Mouse (Mus musculus) left cerebral cortex, adult 2 months (tissue): Measurements from ENCODE around the gene Ncs1. TPM values are rescaled to one million over a fixed set of nuclear protein-coding genes. Genes with fewer than 3 reads are reported as not detected.

Source experiments
- DNase-seq, 2 experiments: peaks; one replicate each; pipeline ENCODE4 v3.0.0; 2021 to 2022; ENCODE audit warnings: low spot score in 2 of 2, mixed read lengths in 1 of 2; ENCODE audit errors: extremely low spot score in 1 of 2
- H3K27ac ChIP-seq: fragments of 200-600 bp; 2 replicates; pipeline ENCODE4 v1.8.1; 2022
- H3K4me3 ChIP-seq: fragments of 200-600 bp; 2 replicates; pipeline ENCODE4 v1.8.1; 2022
- CTCF ChIP-seq: fragments of 200-600 bp; IDR thresholded peaks from 2 replicates; pipeline ENCODE4 v1.8.1; 2022; ENCODE audit warnings: antibody characterized with exemption, mild to moderate bottlenecking, moderate library complexity
- intact Hi-C: fragments of 180-260 bp; cut with DNase I; formaldehyde crosslinking; loops from one replicate; pipeline ENCODE4 v1.15.1; 2025
- long read RNA-seq, 2 experiments: library from polyadenylated mRNA; stranded (forward); transcript quantifications; one replicate each; pipeline ENCODE4 v2.0.0; 2021; ENCODE audit warnings: borderline mapping rate in 2 of 2
- total RNA-seq, 2 experiments: library from RNA; stranded (reverse); gene quantifications; 2 replicates each; pipeline ENCODE4 v1.2.3; 2021

The Ncs1 gene
- total RNA-seq = 100 to 1,000 TPM; 217 to 242 TPM
- long read RNA-seq, experiment 1, full-length matches to known transcripts = 332 of 414 reads
- long read RNA-seq, experiment 1, partial matches to known transcripts = 63 of 414 reads
- long read RNA-seq, experiment 1, other reads (novel, unspliced or antisense) = 19 of 414 reads
- long read RNA-seq, experiment 2, full-length matches to known transcripts = 321 of 418 reads
- long read RNA-seq, experiment 2, partial matches to known transcripts = 33 of 418 reads
- long read RNA-seq, experiment 2, other reads (novel, unspliced or antisense) = 64 of 418 reads

DNA sequence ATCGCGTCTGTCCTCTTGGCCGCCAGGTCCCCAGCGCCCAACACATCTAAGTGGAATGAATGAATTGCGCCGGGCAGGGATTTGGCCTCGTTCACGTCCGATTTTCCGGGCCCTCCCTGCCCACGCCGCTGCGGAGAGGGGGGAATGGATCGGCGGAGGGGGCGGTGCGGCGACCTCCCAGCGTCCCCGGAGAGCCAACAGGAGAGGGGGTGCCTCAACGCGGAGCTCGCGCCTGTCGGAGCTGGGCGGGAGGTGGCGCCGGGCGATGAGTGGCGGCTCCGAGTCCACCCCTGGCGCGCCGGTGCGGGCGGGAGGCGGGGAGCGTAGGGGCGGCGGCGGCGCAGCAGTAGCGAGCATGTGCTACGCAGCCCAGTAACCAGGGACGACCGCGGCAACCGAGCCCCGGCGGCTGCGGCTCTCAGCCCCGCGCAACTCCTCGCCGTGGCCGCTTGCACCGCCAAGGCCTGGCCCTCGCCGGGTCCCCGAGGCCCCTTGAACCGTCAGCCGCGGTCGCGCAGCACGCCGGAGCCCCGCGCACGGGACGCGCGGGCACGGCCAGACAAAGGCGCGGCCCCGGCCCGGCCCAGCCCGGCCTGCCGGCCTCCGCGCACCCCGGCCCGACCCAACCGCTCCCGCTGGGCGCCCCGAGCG, at the start of gene Ncs1:
TSS of gene Ncs1 (plus strand) at position 333 of the 651 bp plus-strand sequence.
- peak; percentile 4; the same call in 1 of the 2 replicates for TF ChIP-seq CTCF
- H3K4me3 ChIP-seq = peak within 1 kb of the TSS; percentile 78
- DNase-seq = peak; percentile 90 to 91
- peak within 1 kb of the TSS; percentile 95 for H3K27ac ChIP-seq
- intact Hi-C loops = loop anchor here (1.0 to 2.0 kb wide), 2 partner anchors 11 to 45 kb away; no protein-coding TSS in a partner anchor

DNA sequence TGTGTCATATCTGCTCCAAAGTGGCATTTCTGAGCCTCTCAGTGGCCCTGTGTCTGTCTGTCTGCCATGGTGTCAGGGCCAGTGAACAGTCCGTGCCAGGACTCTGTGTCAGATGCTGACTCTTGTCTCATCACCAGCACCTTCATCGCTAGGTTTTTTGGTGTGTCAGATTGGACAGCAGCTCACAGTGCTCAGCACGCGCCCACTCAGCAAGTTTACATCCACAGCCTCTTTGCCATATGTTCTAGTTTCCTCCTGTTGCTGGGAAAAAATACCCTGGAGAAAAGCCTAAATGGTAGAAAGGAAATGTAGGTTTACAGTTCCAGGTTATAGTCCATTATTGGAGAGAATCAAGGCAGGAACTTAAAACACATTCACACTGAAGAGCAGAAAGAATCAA, 47.0 kb upstream of the Ncs1 start:
- no peak for TF ChIP-seq CTCF
- Histone ChIP-seq H3K27ac (no peak overlapping the region), H3K4me3 (no peak overlapping the region)
- peak; percentile 31 for DNase-seq
- intact Hi-C loops = no loop called here

- TF ChIP-seq CTCF = no peak
- intact Hi-C loops = no loop called here
- no peak overlapping the region for H3K4me3 ChIP-seq
- no peak overlapping the region for H3K27ac ChIP-seq
- DNase-seq = no peak
Observed at GRCm38 (mm10) chr2:31200051-31200450, 45.6 kb upstream of the Ncs1 start.

- intact Hi-C loops = no loop called here
- no peak for DNase-seq
- no peak for TF ChIP-seq CTCF
- Histone ChIP-seq H3K4me3 (no peak overlapping the region), H3K27ac (no peak overlapping the region)
Observed at GRCm38 (mm10) chr2:31201851-31202250, 43.8 kb upstream of the Ncs1 start.

GRCm38 (mm10) chr2:31202357-31202756, 43.3 kb upstream of the Ncs1 start:
- Histone ChIP-seq H3K4me3 (no peak overlapping the region), H3K27ac (no peak overlapping the region)
- no peak for DNase-seq
- intact Hi-C loops = no loop called here
- no peak for TF ChIP-seq CTCF

- Histone ChIP-seq H3K27ac (no peak overlapping the region), H3K4me3 (no peak overlapping the region)
- no peak for TF ChIP-seq CTCF
- DNase-seq = no peak
- intact Hi-C loops = no loop called here
Observed at GRCm38 (mm10) chr2:31202956-31203355, 42.7 kb upstream of the Ncs1 start.

- intact Hi-C loops = no loop called here
- Histone ChIP-seq H3K4me3 (no peak overlapping the region), H3K27ac (no peak overlapping the region)
- no peak for DNase-seq
- TF ChIP-seq CTCF = no peak
Observed at GRCm38 (mm10) chr2:31204677-31205076, 40.9 kb upstream of the Ncs1 start.

- intact Hi-C loops = no loop called here
- TF ChIP-seq CTCF = no peak
- no peak overlapping the region for H3K27ac ChIP-seq
- no peak for DNase-seq
- H3K4me3 ChIP-seq = no peak overlapping the region
Observed at GRCm38 (mm10) chr2:31206211-31206610, 39.4 kb upstream of the Ncs1 start.

GRCm38 (mm10) chr2:31206882-31207281, 38.7 kb upstream of the Ncs1 start:
- H3K4me3 ChIP-seq = no peak overlapping the region
- intact Hi-C loops = no loop called here
- no peak for TF ChIP-seq CTCF
- DNase-seq = no peak
- H3K27ac ChIP-seq = no peak overlapping the region

DNA sequence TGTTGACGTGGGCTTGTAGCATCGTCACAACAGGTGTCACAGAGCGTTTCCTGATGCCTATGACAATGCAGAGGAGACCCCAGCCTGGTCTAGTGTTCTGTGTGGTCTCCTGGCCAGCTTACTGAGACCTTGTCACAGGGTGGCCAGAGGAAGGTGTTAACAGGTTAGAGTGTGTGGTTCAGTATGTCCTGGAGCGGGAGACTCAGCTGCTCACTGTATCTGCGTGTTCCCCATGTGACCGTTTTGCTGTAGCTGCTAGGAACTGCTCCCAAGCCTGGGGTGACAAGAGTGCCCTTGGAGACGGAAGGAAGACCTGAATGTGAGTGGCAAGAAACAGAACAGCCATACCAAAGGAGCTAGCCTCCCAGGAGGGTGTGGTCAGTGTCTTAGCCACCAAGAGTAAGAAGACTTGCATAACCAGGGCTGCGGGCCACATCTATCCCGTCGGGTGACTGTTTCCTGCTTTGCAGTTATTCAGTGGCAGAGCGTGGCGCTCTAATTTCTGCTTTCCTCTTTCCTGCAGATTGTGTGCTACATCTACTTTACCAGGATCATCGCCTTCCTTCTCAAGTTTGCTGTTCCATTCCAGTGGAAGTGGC, 37.0 kb upstream of the Ncs1 start:
- no peak for TF ChIP-seq CTCF
- no peak for DNase-seq
- Histone ChIP-seq H3K27ac (no peak overlapping the region), H3K4me3 (no peak overlapping the region)
- intact Hi-C loops = no loop called here

DNA sequence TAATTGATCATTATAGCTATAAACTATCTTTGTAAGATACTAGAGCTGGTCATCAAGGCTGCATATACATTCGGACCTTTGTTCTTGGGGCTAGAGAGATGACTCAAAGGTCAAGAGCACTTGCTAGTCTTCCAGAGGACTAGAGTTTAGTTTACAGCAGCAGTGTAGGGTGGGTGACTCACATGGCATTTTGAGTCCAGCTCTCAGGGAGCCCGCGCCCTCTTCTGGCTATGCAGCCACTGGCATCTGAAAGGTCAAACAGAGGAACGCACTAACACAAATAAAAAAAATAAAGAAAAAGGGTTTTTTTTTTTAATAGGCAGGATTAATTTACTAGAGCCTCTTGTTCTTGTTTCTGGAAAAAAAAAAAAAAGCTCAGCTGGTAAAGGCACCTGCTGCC, 36.1 kb upstream of the Ncs1 start:
- peak; percentile 31 for TF ChIP-seq CTCF
- intact Hi-C loops = no loop called here
- no peak overlapping the region for H3K27ac ChIP-seq
- no peak for DNase-seq
- H3K4me3 ChIP-seq = no peak overlapping the region

- H3K4me3 ChIP-seq = no peak overlapping the region
- H3K27ac ChIP-seq = no peak overlapping the region
- no peak for TF ChIP-seq CTCF
- no peak for DNase-seq
- intact Hi-C loops = no loop called here
Observed at GRCm38 (mm10) chr2:31210144-31210847, 35.3 kb upstream of the Ncs1 start.
